Comparison of ENCODE assay signal across 11 mouse cellular contexts in the genomic region with DNA sequence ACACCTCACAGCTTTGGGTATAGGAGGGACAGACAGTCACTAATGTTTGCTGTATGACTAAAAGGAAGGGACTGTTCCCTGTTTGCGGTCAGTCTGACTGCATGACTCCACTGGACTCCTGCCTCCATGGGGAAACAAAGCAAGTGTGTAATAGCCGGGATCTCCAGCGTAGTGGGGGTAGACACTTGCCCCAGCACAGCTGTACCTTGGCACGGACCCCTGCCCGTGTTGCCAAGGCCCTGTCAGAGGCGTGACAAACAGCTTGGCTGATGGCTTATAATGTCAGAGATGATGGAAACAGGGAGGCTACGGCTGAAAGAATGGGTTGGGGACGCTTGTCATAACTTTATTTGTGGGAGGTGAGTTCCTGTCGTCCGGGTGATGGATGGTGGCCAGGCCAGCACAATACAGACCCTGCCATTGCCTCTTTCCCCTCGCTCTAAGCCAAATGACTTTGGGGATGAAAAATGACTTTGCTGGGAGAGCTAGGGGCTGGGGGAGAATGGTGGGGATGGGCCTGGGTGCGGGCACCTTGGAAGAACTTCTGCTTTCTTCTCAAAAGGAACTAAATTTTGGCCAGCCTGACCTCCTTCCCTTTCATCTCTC. TPM values are rescaled to one million over a fixed set of nuclear protein-coding genes. Genes with fewer than 3 reads are reported as not detected.
A peak's percentile ranks its signal among the peaks of the same experiment; 100 is the strongest.
DNase-seq lines count a peak whose midpoint lies in the region; ATAC-seq lines count a peak whose summit lies in the region.
"Had no signal": no experiment of that assay in that cellular context is flagged by ENCODE, and none has a peak within 500 bp of the region (broad histone marks: within the 10 kb centered on the region; RNA-seq: fewer than 3 reads in every experiment).

No protein-coding gene starts in this region.

- H3K4me3 ChIP-seq in midbrain, embryonic 11.5 days (ENCODE audit: low read depth, low read length), result no peak overlapping the region
- no peak overlapping the region for H3K4me3 ChIP-seq in midbrain, embryonic 14.5 days (replicated peaks; ENCODE audit: low read depth, low read length)
- H3K4me3 ChIP-seq: embryonic facial prominence, embryonic 13.5 days; left cerebral cortex, adult 2 months had no signal

- ATAC-seq in midbrain, embryonic 11.5 days (ENCODE audit: low FRiP score), result no peak
- ATAC-seq in midbrain, embryonic 14.5 days (ENCODE audit: low FRiP score, low TSS enrichment), result no peak
- no peak for ATAC-seq in megakaryocyte, adult 5-6 weeks (ENCODE audit: poor library complexity, severe bottlenecking)

- H3K4me1 ChIP-seq in midbrain, embryonic 11.5 days (ENCODE audit: control insufficient read depth, insufficient read depth, low read length), result no peaks in the 10 kb centered on the region
- peaks cover 10% of the 10 kb centered on the region; the same call in 1 of the 2 replicates for H3K4me1 ChIP-seq in midbrain, embryonic 14.5 days (ENCODE audit: control insufficient read depth, insufficient read depth, low read length)

- DNase-seq in embryo, embryonic 10.5 days (ENCODE audit: low spot score), result peak; percentile 26
- no peak for DNase-seq in embryo, embryonic 9.5 days (ENCODE audit: extremely low spot score)
- peak; percentile 62 for DNase-seq in midbrain, embryonic 11.5 days (ENCODE audit: low spot score, missing footprints)
- no peak for DNase-seq in midbrain, embryonic 14.5 days
- peak; percentile 47 to 54 for DNase-seq in lung, adult 18-20 months
- DNase-seq in skeletal muscle tissue, adult 2 months (ENCODE audit: low read depth, low spot score), result peak; percentile 5
- no peak for DNase-seq in cerebellum, adult 11 months
- DNase-seq: right cerebral cortex, postnatal 14 days had no signal

- H3K9me3 ChIP-seq in midbrain, embryonic 11.5 days (ENCODE audit: control insufficient read depth, low read length), result no peaks in the 10 kb centered on the region
- no peaks in the 10 kb centered on the region for H3K9me3 ChIP-seq in midbrain, embryonic 14.5 days (ENCODE audit: control insufficient read depth, low read length)
- H3K9me3 ChIP-seq: embryonic facial prominence, embryonic 13.5 days had no signal

- no peaks in the 10 kb centered on the region for H3K36me3 ChIP-seq in midbrain, embryonic 11.5 days (ENCODE audit: control insufficient read depth, insufficient read depth, low read length)
- H3K36me3 ChIP-seq in midbrain, embryonic 14.5 days (ENCODE audit: control insufficient read depth, insufficient read depth, low read length), result no peaks in the 10 kb centered on the region
- H3K36me3 ChIP-seq: embryonic facial prominence, embryonic 13.5 days had no signal

- H3K4me2 ChIP-seq in midbrain, embryonic 11.5 days, result no peak overlapping the region
- no peak overlapping the region for H3K4me2 ChIP-seq in midbrain, embryonic 14.5 days (ENCODE audit: low read length)
- H3K4me2 ChIP-seq: embryonic facial prominence, embryonic 13.5 days had no signal

- H3K27ac ChIP-seq in midbrain, embryonic 11.5 days (ENCODE audit: low read depth, low read length), result no peak overlapping the region
- no peak overlapping the region for H3K27ac ChIP-seq in midbrain, embryonic 14.5 days (replicated peaks; ENCODE audit: low read depth, low read length)
- H3K27ac ChIP-seq: embryonic facial prominence, embryonic 13.5 days; left cerebral cortex, adult 2 months had no signal

- 74% methylated on average over 12 of the region's 12 CpGs for WGBS in midbrain, embryonic 11.5 days
- WGBS in midbrain, embryonic 14.5 days, result 52% methylated on average over 12 of the region's 12 CpGs

- no peaks in the 10 kb centered on the region for H3K27me3 ChIP-seq in midbrain, embryonic 11.5 days (ENCODE audit: control insufficient read depth, insufficient read depth, low read length)
- H3K27me3 ChIP-seq in midbrain, embryonic 14.5 days (ENCODE audit: control insufficient read depth, insufficient read depth, low read length), result no peaks in the 10 kb centered on the region
- H3K27me3 ChIP-seq: embryonic facial prominence, embryonic 13.5 days had no signal

- H3K9ac ChIP-seq in midbrain, embryonic 11.5 days (ENCODE audit: low read length), result no peak overlapping the region
- H3K9ac ChIP-seq in midbrain, embryonic 14.5 days (replicated peaks; ENCODE audit: low read length), result no peak overlapping the region
- H3K9ac ChIP-seq: embryonic facial prominence, embryonic 13.5 days had no signal

RNA-seq across cellular contexts. Expression of gene Ctnnbl1, which starts 21.5 kb away (rescaled TPM):
- 98.8 and 109 TPM in 2 replicates for polyA plus RNA-seq in midbrain, embryonic 11.5 days (2014; fragmentation: Nextera tagmentation; extraction: Ambion mirVana)
- polyA plus RNA-seq in midbrain, embryonic 14.5 days (2014; fragmentation: Nextera tagmentation; extraction: Ambion mirVana), result 61.2 and 78.7 TPM in 2 replicates
- total RNA-seq in megakaryocyte, adult 5-6 weeks (2015), result 13.5 and 20.0 TPM in 2 replicates
- total RNA-seq in megakaryocyte, adult 5-6 weeks (2017), result 35.2 and 35.9 TPM in 2 replicates

Comparison
In these comparisons a context has a peak if more than half of its experiments do, and no peak if none do; other contexts are left out.
1. DNase-seq: peak in embryo, embryonic 10.5 days (single experiment), midbrain, embryonic 11.5 days (single experiment), lung, adult 18-20 months (2 of 2) and skeletal muscle tissue, adult 2 months (single experiment); none in embryo, embryonic 9.5 days (single experiment), midbrain, embryonic 14.5 days (single experiment) and cerebellum, adult 11 months (single experiment).